28 mouse cellular contexts compared by ENCODE assay signal in the genomic region with DNA sequence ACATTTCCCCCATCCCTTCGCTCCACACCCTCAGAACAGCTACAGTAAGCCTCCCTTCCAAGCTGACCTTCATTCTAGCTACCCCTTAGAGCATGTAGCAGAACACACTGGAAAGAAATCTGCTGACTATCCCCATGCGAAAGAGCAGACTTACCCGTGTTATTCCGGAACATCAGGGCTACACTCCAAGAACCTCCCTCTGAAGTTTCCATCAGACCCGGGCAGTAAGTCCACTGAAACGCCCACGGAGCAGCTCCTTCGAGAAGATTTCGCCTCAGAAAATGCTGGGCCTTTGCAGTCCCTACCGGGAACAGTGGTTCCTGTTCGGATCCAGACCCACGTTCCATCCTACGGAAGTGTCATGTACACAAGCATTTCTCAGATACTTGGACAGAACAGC.
DNase-seq lines count a peak whose midpoint lies in the region; ATAC-seq and TF ChIP-seq lines count a peak whose summit lies in the region.
"Had no signal": no experiment of that assay in that cellular context is flagged by ENCODE, and none has a peak within 500 bp of the region (broad histone marks: within the 10 kb centered on the region; RNA-seq: fewer than 3 reads in every experiment).

No protein-coding gene starts in this region.

- no peak overlapping the region for H3K4me2 ChIP-seq in hindbrain, embryonic 11.5 days (replicated peaks; ENCODE audit: low read depth, low read length)
- H3K4me2 ChIP-seq: embryonic facial prominence, embryonic 12.5 days; heart, embryonic 15.5 days; hindbrain, embryonic 15.5 days; kidney, embryonic 15.5 days; liver, embryonic 12.5 days; midbrain, embryonic 12.5 days; neural tube, embryonic 12.5 days had no signal

- peak in 1 of 2 experiments; percentile 19 for DNase-seq in heart, adult 2 months
- DNase-seq in heart, embryonic 10.5 days (ENCODE audit: low spot score) = no peak
- DNase-seq in left cerebral cortex, adult 2 months (ENCODE audit: extremely low spot score in 1 of 2, low spot score in 2 of 2) = no peak
- no peak for DNase-seq in left cerebral cortex, postnatal 10 days (ENCODE audit: extremely low spot score in 1 of 2, low spot score in 2 of 2)
- DNase-seq in hindbrain, embryonic 11.5 days (ENCODE audit: low spot score) = no peak
- DNase-seq: adrenal gland, adult 2 months; adrenal gland, postnatal 36 days; B cell, adult 2 months; cerebellum, adult 11 months; cerebellum, adult 9-10 months; cerebellum, postnatal 36 days; embryo, embryonic 11 days; gastrocnemius, postnatal 10 days; kidney, adult 18-20 months; kidney, postnatal 25 days; liver, postnatal 0 days; lung, postnatal 36 days had no signal

- TF ChIP-seq POLR2A in heart, adult 2 months (IDR thresholded peaks at IDR 0.05; ENCODE audit: insufficient read depth, low read depth, low read length) = no peak
- TF ChIP-seq POLR2A in cortical plate, adult 2 months (IDR thresholded peaks at IDR 0.05; ENCODE audit: extremely low read depth, insufficient read depth, low read length) = no peak

- peaks cover 2% of the 10 kb centered on the region; the same call in 1 of the 2 replicates for H3K4me1 ChIP-seq in heart, adult 2 months (ENCODE audit: control insufficient read depth, insufficient read depth, low read length)
- H3K4me1 ChIP-seq in heart, embryonic 10.5 days = no peaks in the 10 kb centered on the region
- H3K4me1 ChIP-seq in cortical plate, adult 2 months (ENCODE audit: control insufficient read depth, insufficient read depth, low read length) = peaks cover 2% of the 10 kb centered on the region; the same call in 1 of the 2 replicates
- no peaks in the 10 kb centered on the region for H3K4me1 ChIP-seq in hindbrain, embryonic 11.5 days (replicated peaks; ENCODE audit: control insufficient read depth, insufficient read depth, low read length)
- H3K4me1 ChIP-seq: embryonic facial prominence, embryonic 12.5 days; heart, embryonic 15.5 days; hindbrain, embryonic 15.5 days; kidney, embryonic 15.5 days; liver, embryonic 12.5 days; midbrain, embryonic 12.5 days; neural tube, embryonic 12.5 days had no signal

- H3K4me3 ChIP-seq in heart, adult 2 months = no peak overlapping the region
- H3K4me3 ChIP-seq in heart, embryonic 10.5 days = no peak overlapping the region
- H3K4me3 ChIP-seq in left cerebral cortex, adult 2 months = no peak overlapping the region
- H3K4me3 ChIP-seq in cortical plate, adult 2 months (ENCODE audit: insufficient read depth, low read length) = no peak overlapping the region
- no peak overlapping the region for H3K4me3 ChIP-seq in hindbrain, embryonic 11.5 days (ENCODE audit: low read depth, low read length)
- H3K4me3 ChIP-seq: embryonic facial prominence, embryonic 12.5 days; heart, embryonic 15.5 days; hindbrain, embryonic 15.5 days; kidney, embryonic 15.5 days; liver, embryonic 12.5 days; midbrain, embryonic 12.5 days; myocyte; neural tube, embryonic 12.5 days had no signal

- TF ChIP-seq CTCF in heart, adult 2 months (IDR thresholded peaks at IDR 0.05) = no peak
- no peak; the same call in 1 of the 2 replicates for TF ChIP-seq CTCF in left cerebral cortex, adult 2 months (IDR thresholded peaks at IDR 0.05)
- no peak for TF ChIP-seq CTCF in cortical plate, adult 2 months (IDR thresholded peaks at IDR 0.05; ENCODE audit: extremely low read depth, insufficient read depth, low read length)

- TF ChIP-seq EP300 in heart, adult 2 months (IDR thresholded peaks at IDR 0.05; ENCODE audit: insufficient read depth, low read depth, low read length) = no peak

- no peak for ATAC-seq in hindbrain, embryonic 11.5 days (ENCODE audit: low FRiP score)
- ATAC-seq: forebrain, embryonic 14.5 days; inflammation-experienced regulatory T-cells, adult 6 months; liver, embryonic 12.5 days; liver, postnatal 0 days had no signal

- intact Hi-C loops in heart, adult 2 months (cut with DNase I) = loop anchor here (5.0 kb wide), 1 partner anchor 34 kb away; no protein-coding TSS in a partner anchor
- intact Hi-C loops in left cerebral cortex, adult 2 months (cut with DNase I) = loop anchor here (10.0 kb wide), 2 partner anchors 263 to 567 kb away; no protein-coding TSS in a partner anchor
- intact Hi-C loops in left cerebral cortex, postnatal 10 days (cut with DNase I) = no loop called here

- H3K9ac ChIP-seq in heart, adult 2 months (ENCODE audit: low read depth, low read length) = no peak overlapping the region
- no peak overlapping the region for H3K9ac ChIP-seq in hindbrain, embryonic 11.5 days (ENCODE audit: low read depth, low read length)
- H3K9ac ChIP-seq: embryonic facial prominence, embryonic 12.5 days; heart, embryonic 15.5 days; hindbrain, embryonic 15.5 days; kidney, embryonic 15.5 days; liver, embryonic 12.5 days; liver, postnatal 0 days; midbrain, embryonic 12.5 days; neural tube, embryonic 12.5 days had no signal

- H3K36me3 ChIP-seq in heart, adult 2 months (ENCODE audit: control insufficient read depth, insufficient read depth, low read length) = peaks cover 4% of the 10 kb centered on the region; the same call in 1 of the 2 replicates
- H3K36me3 ChIP-seq in heart, embryonic 10.5 days = peaks cover 57% of the 10 kb centered on the region
- H3K36me3 ChIP-seq in hindbrain, embryonic 11.5 days (ENCODE audit: control insufficient read depth, insufficient read depth, low read length) = no peaks in the 10 kb centered on the region
- H3K36me3 ChIP-seq: embryonic facial prominence, embryonic 12.5 days; liver, embryonic 12.5 days had no signal

- H3K79me2 ChIP-seq in heart, adult 2 months (replicated peaks; ENCODE audit: control insufficient read depth, insufficient read depth, low read length) = no peaks in the 10 kb centered on the region

- H3K27ac ChIP-seq in heart, adult 2 months = peak overlapping the region; percentile 16; the same call in 1 of the 2 replicates
- H3K27ac ChIP-seq in heart, embryonic 10.5 days = no peak overlapping the region
- peak overlapping the region; percentile 38 for H3K27ac ChIP-seq in left cerebral cortex, adult 2 months
- H3K27ac ChIP-seq in cortical plate, adult 2 months (ENCODE audit: insufficient read depth, low read length) = peak overlapping the region; percentile 17; the same call in 1 of the 2 replicates
- no peak overlapping the region for H3K27ac ChIP-seq in hindbrain, embryonic 11.5 days (ENCODE audit: low read depth, low read length)
- H3K27ac ChIP-seq: embryonic facial prominence, embryonic 12.5 days; heart, embryonic 15.5 days; hindbrain, embryonic 15.5 days; kidney, embryonic 15.5 days; liver, embryonic 12.5 days; midbrain, embryonic 12.5 days; neural tube, embryonic 12.5 days had no signal

- H3K27me3 ChIP-seq in heart, adult 2 months (ENCODE audit: control insufficient read depth, insufficient read depth, low read length) = no peaks in the 10 kb centered on the region
- no peaks in the 10 kb centered on the region for H3K27me3 ChIP-seq in heart, embryonic 10.5 days (ENCODE audit: insufficient read depth, poor library complexity, severe bottlenecking)
- no peaks in the 10 kb centered on the region for H3K27me3 ChIP-seq in hindbrain, embryonic 11.5 days (ENCODE audit: control insufficient read depth, insufficient read depth, low read length)
- H3K27me3 ChIP-seq: embryonic facial prominence, embryonic 12.5 days; heart, embryonic 15.5 days; hindbrain, embryonic 15.5 days; kidney, embryonic 15.5 days; liver, embryonic 12.5 days; midbrain, embryonic 12.5 days; neural tube, embryonic 12.5 days had no signal

- 84% methylated on average over 13 of the region's 13 CpGs for WGBS in heart, adult 2 months
- 92% methylated on average over 13 of the region's 13 CpGs for WGBS in heart, embryonic 10.5 days
- 94% methylated on average over 13 of the region's 13 CpGs for WGBS in hindbrain, embryonic 11.5 days

- no peaks in the 10 kb centered on the region for H3K9me3 ChIP-seq in heart, embryonic 10.5 days
- H3K9me3 ChIP-seq in hindbrain, embryonic 11.5 days (ENCODE audit: control insufficient read depth, low read length) = no peaks in the 10 kb centered on the region
- H3K9me3 ChIP-seq: embryonic facial prominence, embryonic 12.5 days; heart, embryonic 15.5 days; hindbrain, embryonic 15.5 days; kidney, embryonic 15.5 days; liver, embryonic 12.5 days; midbrain, embryonic 12.5 days; neural tube, embryonic 12.5 days had no signal

Comparison
In these comparisons a context has a peak if more than half of its experiments do, and no peak if none do; other contexts are left out.
1. H3K27ac ChIP-seq: peak in heart, adult 2 months (single experiment), left cerebral cortex, adult 2 months (single experiment) and cortical plate, adult 2 months (single experiment); none in heart, embryonic 10.5 days (single experiment) and hindbrain, embryonic 11.5 days (single experiment).